Mouse (Mus musculus): Measurements from ENCODE around the gene Nup93.
"Not testable (repeated sequence)": the region's sequence is repeated elsewhere in the genome, so short reads cannot be mapped to it uniquely, and the experiment has no call there.

GRCm38 (mm10) chr8:94165772-94166171, 48.6 kb upstream of the Nup93 start:
- not testable (repeated sequence) for TF ChIP-seq CTCF (IDR thresholded peaks at IDR 0.05; ENCODE audit: extremely low read depth, insufficient read length, insufficient replicate concordance, low read depth, low read length); POLR2A (IDR thresholded peaks at IDR 0.05; ENCODE audit: low read depth, low read length)

All from small intestine, adult 2 months (tissue).